Mouse (Mus musculus): Measurements from ENCODE around the gene Defb38.

The Defb38 gene

DNA sequence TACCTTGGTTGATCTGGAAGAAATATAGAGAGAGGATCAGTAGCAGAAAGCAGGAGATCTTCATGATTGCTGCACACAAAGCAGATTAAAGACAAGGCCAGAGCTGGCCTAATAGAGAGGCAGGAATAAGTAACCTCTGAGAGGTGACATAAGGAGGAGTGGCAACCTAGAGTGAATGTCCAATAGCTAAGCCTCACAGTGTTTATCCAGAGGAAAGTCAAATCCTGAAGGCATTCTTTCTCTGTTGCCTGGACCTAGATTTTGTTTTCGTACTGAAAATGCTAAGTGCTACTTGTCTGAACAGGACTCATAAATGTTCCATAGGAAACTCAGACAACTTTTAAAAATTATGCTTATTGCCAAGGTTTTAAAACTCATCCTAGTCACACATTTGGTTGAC lies at the start of gene Defb38:
Gene Defb38, minus strand, starts transcription at position 101 of the 400 bp plus-strand sequence.
- H3K9me3 ChIP-seq (ENCODE audit: low read length), result peaks cover 4% of the 10 kb centered on the region; the same call in 1 of the 2 replicates
- H3K4me1 ChIP-seq (replicated peaks; ENCODE audit: low read depth, low read length), result peaks cover 8% of the 10 kb centered on the region; the same call in 1 of the 2 replicates
- no peaks in the 10 kb centered on the region for H3K36me3 ChIP-seq (ENCODE audit: insufficient read depth, low read length)
- no peaks in the 10 kb centered on the region for H3K27me3 ChIP-seq (ENCODE audit: insufficient read depth, low read length)
- H3K4me3 ChIP-seq (replicated peaks; ENCODE audit: low read length), result no peak within 1 kb of the TSS
- TF ChIP-seq POU5F1 (IDR thresholded peaks at IDR 0.05; ENCODE audit: borderline replicate concordance, low read length) (no peak), CTCF (conservative IDR thresholded peaks at IDR 0.05; ENCODE audit: low read length) (no peak), NANOG (IDR thresholded peaks at IDR 0.05; ENCODE audit: borderline replicate concordance, low read length) (no peak)

DNA sequence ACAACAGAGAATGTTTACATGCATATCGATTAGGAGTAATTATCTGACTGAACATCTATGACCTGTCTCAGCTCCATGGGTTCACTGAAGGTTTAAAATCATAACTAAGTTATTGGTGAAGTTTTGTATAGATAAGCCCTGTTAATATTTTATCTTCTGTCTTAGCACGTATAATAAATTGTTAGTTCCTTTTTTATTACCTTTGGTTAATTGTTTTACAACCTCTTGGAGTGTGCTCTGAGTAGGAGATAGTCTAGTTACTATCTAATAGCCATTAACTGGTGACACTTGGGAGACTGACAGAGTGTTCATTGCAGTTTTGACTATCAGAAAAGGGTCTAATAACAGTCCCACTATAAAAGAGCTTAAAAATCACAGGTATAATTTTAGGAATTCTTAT lies 39.6 kb upstream of the Defb38 start:
- Histone ChIP-seq H3K9me3 (ENCODE audit: low read length) (0 out of 2 replicates have a peak, but pooled peaks cover 4% of the 10 kb centered on the region), H3K4me3 (replicated peaks; ENCODE audit: low read length) (no peak overlapping the region), H3K36me3 (ENCODE audit: insufficient read depth, low read length) (no peaks in the 10 kb centered on the region), H3K4me1 (replicated peaks; ENCODE audit: low read depth, low read length) (no peaks in the 10 kb centered on the region), H3K27me3 (ENCODE audit: insufficient read depth, low read length) (no peaks in the 10 kb centered on the region)
- TF ChIP-seq NANOG (IDR thresholded peaks at IDR 0.05; ENCODE audit: borderline replicate concordance, low read length) (no peak), CTCF (conservative IDR thresholded peaks at IDR 0.05; ENCODE audit: low read length) (no peak), POU5F1 (IDR thresholded peaks at IDR 0.05; ENCODE audit: borderline replicate concordance, low read length) (no peak)

DNA sequence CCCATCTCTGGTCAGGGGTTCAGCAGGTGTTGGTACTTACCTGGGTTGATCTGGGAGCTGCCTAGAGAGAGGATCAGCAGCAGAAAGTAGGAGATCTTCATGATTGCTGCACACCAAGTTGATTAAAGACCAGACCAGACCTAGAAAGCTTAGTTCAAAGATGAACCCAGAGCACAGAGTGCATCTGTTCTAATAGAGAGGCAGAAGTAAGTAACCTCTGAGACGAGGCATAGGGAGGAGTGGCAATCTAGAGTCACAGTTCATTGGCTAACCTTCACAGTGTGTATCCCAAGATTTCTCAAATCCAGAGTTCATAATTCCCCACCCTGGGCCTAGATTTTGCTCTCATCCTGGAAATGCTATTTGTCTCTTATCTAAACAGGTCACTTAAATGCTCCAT lies 38.3 kb upstream of the Defb38 start, which contains the start of gene Defb39:
Gene Defb39, minus strand, starts transcription at position 101 of the 400 bp plus-strand sequence.
- Histone ChIP-seq H3K9me3 (ENCODE audit: low read length) (peaks cover 16% of the 10 kb centered on the region), H3K27me3 (ENCODE audit: insufficient read depth, low read length) (no peaks in the 10 kb centered on the region), H3K4me3 (replicated peaks; ENCODE audit: low read length) (no peak within 1 kb of the TSS), H3K4me1 (replicated peaks; ENCODE audit: low read depth, low read length) (no peaks in the 10 kb centered on the region), H3K36me3 (ENCODE audit: insufficient read depth, low read length) (no peaks in the 10 kb centered on the region)
- no peak for TF ChIP-seq POU5F1 (IDR thresholded peaks at IDR 0.05; ENCODE audit: borderline replicate concordance, low read length)

DNA sequence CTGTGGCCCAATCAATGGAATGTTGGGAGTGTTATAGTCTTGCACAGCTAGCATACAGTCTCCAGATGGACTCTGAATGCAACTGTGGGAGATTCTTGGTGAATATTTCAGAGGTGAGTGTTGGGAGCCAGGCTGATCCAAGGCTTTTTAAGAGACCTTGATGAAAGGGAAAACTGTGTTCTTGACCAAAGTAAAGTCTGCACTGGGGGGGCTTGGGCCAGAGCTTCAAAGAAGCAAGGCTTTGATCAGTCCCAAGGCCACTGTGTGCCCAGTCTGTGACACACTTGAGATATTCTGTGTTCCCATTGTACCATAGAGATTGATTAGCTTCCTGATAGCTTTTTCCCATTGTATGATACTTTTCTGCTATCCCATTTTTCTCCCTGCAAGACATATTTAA lies 36.5 kb upstream of the Defb38 start:
- no peaks in the 10 kb centered on the region for H3K36me3 ChIP-seq (ENCODE audit: insufficient read depth, low read length)
- no peaks in the 10 kb centered on the region for H3K4me1 ChIP-seq (replicated peaks; ENCODE audit: low read depth, low read length)
- H3K9me3 ChIP-seq (ENCODE audit: low read length), result peaks cover 17% of the 10 kb centered on the region
- no peak overlapping the region for H3K4me3 ChIP-seq (replicated peaks; ENCODE audit: low read length)
- no peaks in the 10 kb centered on the region for H3K27me3 ChIP-seq (ENCODE audit: insufficient read depth, low read length)
- TF ChIP-seq CTCF (conservative IDR thresholded peaks at IDR 0.05; ENCODE audit: low read length) (no peak), POU5F1 (IDR thresholded peaks at IDR 0.05; ENCODE audit: borderline replicate concordance, low read length) (no peak), NANOG (IDR thresholded peaks at IDR 0.05; ENCODE audit: borderline replicate concordance, low read length) (no peak)

DNA sequence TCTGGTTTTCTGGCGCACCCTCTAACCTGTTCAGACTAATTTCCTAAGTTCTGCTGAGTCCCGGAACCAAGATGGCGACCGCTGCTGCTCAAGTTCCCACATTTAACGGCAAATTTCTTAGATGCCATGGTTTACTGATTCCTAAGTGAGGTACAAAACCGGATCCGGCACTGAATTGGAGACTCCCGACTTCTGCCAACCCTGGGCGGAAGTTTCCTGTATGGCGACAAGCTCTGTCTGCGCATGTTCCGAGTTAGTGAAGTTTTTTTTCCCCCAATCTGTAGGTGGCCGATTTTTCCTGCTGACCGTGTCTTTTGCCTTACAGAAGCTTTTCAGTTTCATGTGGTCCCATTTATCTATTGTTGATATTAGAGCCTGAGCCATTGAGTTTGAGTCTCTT lies 18.9 kb upstream of the Defb38 start:
- Histone ChIP-seq H3K4me3 (replicated peaks; ENCODE audit: low read length) (peak overlapping the region; percentile 45), H3K9me3 (ENCODE audit: low read length) (peaks cover 9% of the 10 kb centered on the region), H3K4me1 (replicated peaks; ENCODE audit: low read depth, low read length) (no peaks in the 10 kb centered on the region), H3K27me3 (ENCODE audit: insufficient read depth, low read length) (no peaks in the 10 kb centered on the region), H3K36me3 (ENCODE audit: insufficient read depth, low read length) (no peaks in the 10 kb centered on the region)
- no peak for TF ChIP-seq NANOG (IDR thresholded peaks at IDR 0.05; ENCODE audit: borderline replicate concordance, low read length)
- TF ChIP-seq POU5F1 (IDR thresholded peaks at IDR 0.05; ENCODE audit: borderline replicate concordance, low read length), result no peak
- no peak for TF ChIP-seq CTCF (conservative IDR thresholded peaks at IDR 0.05; ENCODE audit: low read length)
